Mouse (Mus musculus): ENCODE measurements around the gene Ralb. TPM values are rescaled to one million over a fixed set of nuclear protein-coding genes. Genes with fewer than 3 reads are reported as not detected.

The Ralb gene
- polyA plus RNA-seq, 1 experiment from 2014 or later: 58.8 TPM

DNA sequence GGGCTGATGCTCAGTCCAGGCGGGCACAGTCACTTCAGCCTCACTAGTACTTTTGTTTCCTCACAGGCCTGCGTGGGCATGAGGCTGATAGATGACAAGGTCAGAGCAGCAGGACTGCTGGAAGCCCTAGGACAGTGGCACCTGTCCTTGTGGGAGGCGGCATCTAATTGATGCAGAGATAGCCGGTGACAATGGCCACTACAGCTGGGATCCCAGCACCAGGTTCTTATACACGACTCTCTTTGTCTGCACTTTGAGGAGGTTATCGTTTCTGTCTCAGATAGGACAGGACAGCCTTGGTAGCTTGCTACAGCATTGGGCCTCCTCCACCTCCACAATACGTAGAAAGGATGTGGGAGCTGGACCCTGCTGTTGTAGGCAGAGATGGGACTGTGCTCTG is 18.8 kb upstream of the Ralb start:
- Histone ChIP-seq H3K9me3 (replicated peaks) (no peaks in the 10 kb centered on the region), H3K36me3 (peaks cover 18% of the 10 kb centered on the region), H3K27me3 (replicated peaks) (no peaks in the 10 kb centered on the region), H3K4me3 (no peak overlapping the region), H3K4me2 (no peak overlapping the region), H3K9ac (no peak overlapping the region), H3K27ac (no peak overlapping the region), H3K4me1 (peaks cover 42% of the 10 kb centered on the region)
- 69% methylated on average over 7 of the region's 7 CpGs for WGBS (ENCODE audit: insufficient replicate concordance)
- no peak for ATAC-seq

DNA sequence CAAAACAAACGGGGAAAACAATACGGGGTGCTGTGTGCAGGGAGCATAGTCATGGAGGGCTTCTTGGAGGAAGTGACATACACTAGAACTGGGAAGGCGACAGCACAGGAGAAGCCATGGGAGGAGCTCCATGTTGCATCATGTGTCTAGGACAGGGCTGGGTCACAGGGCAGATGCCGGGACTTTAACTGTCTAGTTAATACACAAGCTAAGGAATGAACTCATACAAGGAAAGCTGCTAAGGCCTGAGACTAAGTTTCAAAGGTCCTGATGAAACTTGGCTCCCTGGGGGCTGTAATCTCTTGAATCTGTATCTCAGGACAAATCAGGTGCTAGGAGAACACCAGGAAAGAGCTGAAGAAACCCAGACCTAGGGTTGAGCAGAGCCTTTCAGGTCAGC is 18.1 kb upstream of the Ralb start:
- Histone ChIP-seq H3K4me2 (no peak overlapping the region), H3K27ac (no peak overlapping the region), H3K9ac (no peak overlapping the region), H3K4me3 (no peak overlapping the region), H3K9me3 (replicated peaks) (no peaks in the 10 kb centered on the region), H3K4me1 (peaks cover 48% of the 10 kb centered on the region), H3K27me3 (replicated peaks) (no peaks in the 10 kb centered on the region), H3K36me3 (peaks cover 11% of the 10 kb centered on the region)
- no peak for ATAC-seq
- WGBS (ENCODE audit: insufficient replicate concordance): 58% methylated on average over 4 of the region's 4 CpGs

DNA sequence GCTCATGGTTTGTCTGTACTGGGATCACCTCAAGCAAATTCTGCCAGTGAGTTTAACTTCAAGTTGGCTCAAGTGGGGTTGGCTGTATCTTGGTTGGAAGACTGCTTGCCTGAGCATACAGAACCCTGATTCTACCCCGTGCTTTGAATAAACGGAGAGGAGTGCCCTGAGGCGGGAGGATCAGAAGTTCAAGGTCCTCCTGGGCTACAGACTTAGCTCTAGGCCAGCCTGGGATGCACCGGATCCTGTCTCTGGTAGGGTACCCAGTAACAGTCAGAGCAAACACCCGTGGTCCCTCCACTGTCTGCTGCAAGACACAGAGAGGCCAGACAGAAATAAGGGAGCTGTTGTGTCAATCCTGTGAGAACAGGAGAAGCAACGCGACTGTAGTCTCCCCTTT is 17.1 kb upstream of the Ralb start:
- Histone ChIP-seq H3K36me3 (peaks cover 1% of the 10 kb centered on the region), H3K9ac (no peak overlapping the region), H3K9me3 (replicated peaks) (no peaks in the 10 kb centered on the region), H3K27ac (no peak overlapping the region), H3K27me3 (replicated peaks) (no peaks in the 10 kb centered on the region), H3K4me3 (no peak overlapping the region), H3K4me1 (peaks cover 38% of the 10 kb centered on the region), H3K4me2 (no peak overlapping the region)
- 69% methylated on average over 7 of the region's 7 CpGs for WGBS (ENCODE audit: insufficient replicate concordance)
- ATAC-seq: no peak

DNA sequence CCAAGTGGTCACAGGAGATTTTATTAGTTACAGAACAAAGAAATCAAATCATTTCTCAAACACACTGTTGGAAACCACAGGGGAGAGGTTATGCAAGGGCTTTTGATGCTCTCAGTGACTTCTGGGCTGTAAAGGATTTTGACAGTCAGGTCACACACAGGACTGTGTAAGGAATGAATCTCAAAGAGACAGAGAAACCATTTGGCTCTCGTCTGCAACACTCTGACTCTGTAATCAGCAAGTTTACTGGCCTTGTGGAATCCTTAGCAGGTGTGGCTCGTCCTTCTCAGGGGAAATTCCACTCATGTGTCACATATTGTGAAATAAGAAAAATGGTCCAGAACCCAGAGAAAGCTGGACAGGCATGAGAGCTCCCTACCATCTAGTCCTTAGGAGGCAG is 16.4 kb upstream of the Ralb start:
- no peak for ATAC-seq
- no peak overlapping the region for H3K4me3 ChIP-seq
- no peaks in the 10 kb centered on the region for H3K9me3 ChIP-seq (replicated peaks)
- WGBS (ENCODE audit: insufficient replicate concordance): 54% methylated on average over 2 of the region's 2 CpGs
- H3K27ac ChIP-seq: no peak overlapping the region
- H3K36me3 ChIP-seq: no peaks in the 10 kb centered on the region
- H3K9ac ChIP-seq: no peak overlapping the region
- H3K4me2 ChIP-seq: no peak overlapping the region
- no peaks in the 10 kb centered on the region for H3K27me3 ChIP-seq (replicated peaks)
- H3K4me1 ChIP-seq: peaks cover 31% of the 10 kb centered on the region

GRCm38 (mm10) chr1:119519286-119519685 is 14.7 kb upstream of the Ralb start:
- H3K27ac ChIP-seq: no peak overlapping the region
- H3K36me3 ChIP-seq: no peaks in the 10 kb centered on the region
- whole genome bisulfite sequencing (ENCODE audit: insufficient replicate concordance): 69% methylated on average over 6 of the region's 6 CpGs

DNA sequence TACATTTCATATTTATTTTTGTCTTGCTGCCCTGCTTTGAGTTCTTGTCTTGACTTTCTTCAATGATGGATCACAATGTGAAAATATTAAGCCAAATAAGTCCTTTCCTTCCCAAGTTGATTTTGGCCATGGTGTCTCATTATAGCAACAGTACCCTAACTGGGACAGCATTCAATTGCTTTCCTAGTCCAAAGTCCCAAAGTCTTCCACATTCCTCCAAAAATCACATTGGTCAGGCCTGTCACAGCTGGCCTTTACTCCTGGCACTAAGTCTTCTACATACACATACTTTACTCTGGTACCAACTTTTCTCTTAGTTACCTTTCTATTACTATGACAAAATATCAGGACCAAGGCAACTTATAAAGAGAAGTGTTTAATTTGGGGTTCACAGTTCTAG is 14.2 kb upstream of the Ralb start:
- Histone ChIP-seq H3K27me3 (replicated peaks) (no peaks in the 10 kb centered on the region; the same call in 1 of the 2 replicates), H3K9ac (no peak overlapping the region), H3K9me3 (replicated peaks) (no peaks in the 10 kb centered on the region), H3K4me2 (no peak overlapping the region), H3K4me1 (peaks cover 15% of the 10 kb centered on the region; the same call in 1 of the 2 replicates), H3K36me3 (no peaks in the 10 kb centered on the region), H3K27ac (no peak overlapping the region), H3K4me3 (no peak overlapping the region)
- ATAC-seq: no peak

More at GRCm38 (mm10) chr1:119519286-119519685, 14.7 kb upstream of the Ralb start:
- no peak overlapping the region for H3K4me3 ChIP-seq
- H3K4me1 ChIP-seq: peaks cover 15% of the 10 kb centered on the region; the same call in 1 of the 2 replicates
- no peak overlapping the region for H3K9ac ChIP-seq
- no peak overlapping the region for H3K4me2 ChIP-seq
- ATAC-seq: no peak
- H3K27me3 ChIP-seq (replicated peaks): no peaks in the 10 kb centered on the region; the same call in 1 of the 2 replicates
- no peaks in the 10 kb centered on the region for H3K9me3 ChIP-seq (replicated peaks)

DNA sequence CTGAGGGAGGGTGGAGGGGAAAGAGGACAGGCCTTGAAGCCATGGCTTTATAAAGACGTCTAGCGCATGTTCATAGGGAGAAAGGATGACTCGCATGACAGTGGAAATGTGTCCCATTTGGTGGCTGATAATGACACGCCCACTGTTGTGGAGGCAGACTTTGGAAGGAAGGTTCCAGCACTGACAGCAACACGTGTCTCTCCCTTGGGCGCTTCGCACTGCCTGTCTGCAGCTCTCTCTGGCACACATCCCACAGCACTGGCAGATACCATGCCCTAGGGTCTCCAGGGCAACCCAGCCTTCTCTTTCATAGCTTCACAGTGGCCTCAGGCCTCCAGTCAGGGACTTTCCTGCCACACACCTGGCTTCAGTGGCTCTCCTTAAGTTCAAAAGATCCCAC is 13.5 kb upstream of the Ralb start:
- no peaks in the 10 kb centered on the region for H3K9me3 ChIP-seq (replicated peaks)
- H3K27me3 ChIP-seq (replicated peaks): peaks cover 5% of the 10 kb centered on the region; the same call in 1 of the 2 replicates
- no peak overlapping the region for H3K4me2 ChIP-seq
- H3K4me1 ChIP-seq: peaks cover 12% of the 10 kb centered on the region; the same call in 1 of the 2 replicates
- WGBS (ENCODE audit: insufficient replicate concordance): 61% methylated on average over 7 of the region's 7 CpGs
- no peak overlapping the region for H3K9ac ChIP-seq
- H3K4me3 ChIP-seq: no peak overlapping the region
- no peak for ATAC-seq
- H3K36me3 ChIP-seq: no peaks in the 10 kb centered on the region
- no peak overlapping the region for H3K27ac ChIP-seq

DNA sequence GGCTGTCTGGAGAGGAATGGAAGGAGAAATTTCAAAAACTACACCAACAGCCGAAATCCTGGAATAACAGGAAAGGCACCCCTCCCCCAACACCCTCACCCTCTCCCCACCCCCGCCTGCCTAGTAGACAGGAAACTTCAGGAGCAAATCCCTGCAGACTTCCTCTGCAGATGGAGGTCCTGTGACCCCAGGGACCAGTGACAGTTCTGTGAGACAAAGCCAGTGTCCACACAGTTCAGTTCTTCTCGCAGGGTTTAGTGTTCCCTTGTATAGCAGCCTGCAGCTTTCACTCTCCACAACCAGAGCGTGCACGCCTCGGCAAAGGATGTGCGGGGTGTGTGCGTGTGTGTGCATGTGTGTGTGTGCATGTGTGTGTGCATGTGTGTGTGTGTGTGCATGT is 6.3 kb upstream of the Ralb start:
- H3K4me1 ChIP-seq: peaks cover 4% of the 10 kb centered on the region; the same call in 1 of the 2 replicates
- ATAC-seq: no peak
- H3K27ac ChIP-seq: no peak overlapping the region
- H3K9me3 ChIP-seq (replicated peaks): no peaks in the 10 kb centered on the region
- no peak overlapping the region for H3K4me3 ChIP-seq
- H3K4me2 ChIP-seq: no peak overlapping the region
- WGBS (ENCODE audit: insufficient replicate concordance): 49% methylated on average over 8 of the region's 8 CpGs
- peaks cover 54% of the 10 kb centered on the region for H3K27me3 ChIP-seq (replicated peaks)
- H3K36me3 ChIP-seq: no peaks in the 10 kb centered on the region
- no peak overlapping the region for H3K9ac ChIP-seq

DNA sequence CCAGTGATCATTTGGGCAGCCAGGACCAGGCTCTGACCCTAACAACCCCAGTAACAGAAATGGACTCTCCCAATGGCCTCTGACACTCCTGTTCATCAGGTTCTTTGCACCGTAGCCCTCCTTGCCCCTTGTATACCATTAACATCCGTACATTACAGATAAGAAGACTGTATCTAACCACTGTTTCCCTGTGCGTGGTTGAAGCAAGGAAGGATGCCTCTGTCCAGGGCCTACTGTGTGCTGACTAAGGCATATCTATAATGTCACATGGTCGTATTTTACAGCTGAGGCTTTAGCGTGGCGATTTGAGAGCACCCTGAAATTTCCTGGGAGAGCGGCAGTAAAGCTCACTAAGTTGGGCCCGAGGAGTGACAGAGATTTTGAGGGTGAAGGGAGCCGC is 5.8 kb upstream of the Ralb start:
- no peak overlapping the region for H3K4me3 ChIP-seq
- no peak overlapping the region for H3K27ac ChIP-seq
- 18% methylated on average over 9 of the region's 9 CpGs for WGBS (ENCODE audit: insufficient replicate concordance)
- no peak overlapping the region for H3K9ac ChIP-seq
- peaks cover 6% of the 10 kb centered on the region for H3K4me1 ChIP-seq
- no peaks in the 10 kb centered on the region for H3K36me3 ChIP-seq
- H3K9me3 ChIP-seq (replicated peaks): no peaks in the 10 kb centered on the region
- H3K27me3 ChIP-seq (replicated peaks): peaks cover 55% of the 10 kb centered on the region
- ATAC-seq: peak; percentile 25; the same call in 1 of the 2 replicates
- no peak overlapping the region for H3K4me2 ChIP-seq

GRCm38 (mm10) chr1:119509474-119509873 is 4.9 kb upstream of the Ralb start:
- peaks cover 13% of the 10 kb centered on the region for H3K4me1 ChIP-seq
- H3K27ac ChIP-seq: no peak overlapping the region
- 65% methylated on average over 7 of the region's 7 CpGs for WGBS (ENCODE audit: insufficient replicate concordance)
- ATAC-seq: no peak
- H3K27me3 ChIP-seq (replicated peaks): peaks cover 55% of the 10 kb centered on the region
- no peaks in the 10 kb centered on the region for H3K36me3 ChIP-seq
- H3K9ac ChIP-seq: no peak overlapping the region
- H3K9me3 ChIP-seq (replicated peaks): no peaks in the 10 kb centered on the region
- H3K4me2 ChIP-seq: no peak overlapping the region
- H3K4me3 ChIP-seq: no peak overlapping the region

DNA sequence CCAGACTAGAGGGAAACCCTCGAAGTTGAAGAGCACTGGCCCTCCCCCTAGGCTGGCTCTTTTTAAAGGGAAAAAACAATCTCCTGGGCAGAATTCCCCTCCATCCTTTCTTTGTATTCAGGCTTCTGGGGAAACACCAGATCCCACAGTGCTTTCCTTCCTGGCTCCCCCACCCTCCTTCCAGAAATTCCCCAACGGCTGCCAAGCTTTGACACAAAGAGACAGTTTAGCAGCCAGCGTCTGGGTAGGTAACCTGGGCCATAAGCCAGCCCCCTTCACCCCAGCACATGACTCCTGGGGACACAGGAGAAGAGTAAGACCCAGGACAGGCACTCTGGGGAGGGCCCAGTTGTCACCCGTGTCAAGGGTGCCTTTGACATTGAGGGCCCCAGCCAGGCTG is 4.0 kb upstream of the Ralb start:
- H3K27me3 ChIP-seq (replicated peaks): peaks cover 55% of the 10 kb centered on the region
- 38% methylated on average over 4 of the region's 4 CpGs for WGBS (ENCODE audit: insufficient replicate concordance)
- no peak for ATAC-seq
- no peaks in the 10 kb centered on the region for H3K9me3 ChIP-seq (replicated peaks)
- H3K36me3 ChIP-seq: no peaks in the 10 kb centered on the region
- peaks cover 23% of the 10 kb centered on the region for H3K4me1 ChIP-seq
- H3K4me2 ChIP-seq: no peak overlapping the region
- H3K9ac ChIP-seq: no peak overlapping the region
- no peak overlapping the region for H3K4me3 ChIP-seq
- H3K27ac ChIP-seq: no peak overlapping the region

GRCm38 (mm10) chr1:119505951-119506350 is 1.4 kb upstream of the Ralb start:
- H3K27me3 ChIP-seq (replicated peaks): peaks cover 47% of the 10 kb centered on the region
- H3K27ac ChIP-seq: no peak overlapping the region
- H3K4me3 ChIP-seq: no peak overlapping the region
- WGBS (ENCODE audit: insufficient replicate concordance): 86% methylated on average over 3 of the region's 3 CpGs
- ATAC-seq: no peak
- no peak overlapping the region for H3K4me2 ChIP-seq
- peaks cover 6% of the 10 kb centered on the region; the same call in 1 of the 2 replicates for H3K36me3 ChIP-seq
- no peak overlapping the region for H3K9ac ChIP-seq
- no peaks in the 10 kb centered on the region for H3K9me3 ChIP-seq (replicated peaks)
- H3K4me1 ChIP-seq: peaks cover 45% of the 10 kb centered on the region

DNA sequence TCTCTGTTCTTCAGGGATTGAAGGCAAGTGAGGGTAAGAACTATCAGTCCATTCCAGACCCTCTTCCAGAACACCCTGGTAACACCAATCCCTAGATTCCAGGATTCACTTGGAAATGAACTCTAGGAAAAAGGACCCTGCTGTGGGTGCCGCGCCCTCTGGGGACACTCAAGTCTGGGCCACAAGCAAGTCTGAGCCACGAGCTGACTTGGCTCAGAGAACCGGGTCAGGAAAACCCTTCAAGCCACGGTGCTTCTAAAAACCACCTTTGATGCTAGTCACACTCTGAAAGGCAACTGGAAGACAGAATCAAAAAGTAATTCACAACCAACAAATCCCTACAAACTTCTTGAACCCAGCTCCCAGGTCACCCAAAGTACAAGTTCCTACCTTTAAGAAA is 786 bp downstream of the Ralb start:
- no peak for ATAC-seq
- peak overlapping the region; percentile 71 for H3K27ac ChIP-seq
- WGBS (ENCODE audit: insufficient replicate concordance): 13% methylated on average over 5 of the region's 5 CpGs

More for the DNA sequence above, 786 bp downstream of the Ralb start:
- peak overlapping the region; percentile 76 for H3K9ac ChIP-seq
- H3K36me3 ChIP-seq: peaks cover 13% of the 10 kb centered on the region
- H3K4me1 ChIP-seq: peaks cover 49% of the 10 kb centered on the region
- H3K4me3 ChIP-seq: peak overlapping the region; percentile 71
- H3K4me2 ChIP-seq: peak overlapping the region; percentile 88
- no peaks in the 10 kb centered on the region for H3K9me3 ChIP-seq (replicated peaks)
- H3K27me3 ChIP-seq (replicated peaks): peaks cover 27% of the 10 kb centered on the region
